Mouse (Mus musculus) embryonic facial prominence, embryonic 11.5 days (tissue): ENCODE measurements around the gene Taar3. TPM values are rescaled to one million over a fixed set of nuclear protein-coding genes. Genes with fewer than 3 reads are reported as not detected.
A peak's percentile ranks its signal among the peaks of the same experiment; 100 is the strongest.

Source experiments
- ATAC-seq: fragments of 200-750 bp; cut with Nextera tagmentation; replicated peaks from 2 replicates; pipeline ENCODE4 v1.8.0; 2017; ENCODE audit warnings: low read depth; ENCODE audit not compliant: insufficient number of reproducible peaks, low FRiP score, low TSS enrichment
- DNase-seq: peaks from one replicate; pipeline ENCODE4 v3.0.0-alpha.2; 2015; ENCODE audit warnings: low spot score
- H3K27ac ChIP-seq: fragments of 300-500 bp; sonication (generic); replicated peaks from 2 replicates; pipeline ENCODE4 v1.5.1; 2014; ENCODE audit warnings: mild to moderate bottlenecking, low read depth, low read length, control low read depth
- H3K27me3 ChIP-seq: fragments of 300-500 bp; sonication (generic); 2 replicates; pipeline ENCODE4 v1.6.1; 2014; ENCODE audit warnings: mild to moderate bottlenecking, low read length, moderate library complexity, mixed read lengths; ENCODE audit not compliant: control insufficient read depth, insufficient read depth
- H3K36me3 ChIP-seq: fragments of 300-500 bp; sonication (generic); replicated peaks from 2 replicates; pipeline ENCODE4 v1.6.1; 2014; ENCODE audit warnings: low read depth, mild to moderate bottlenecking, low read length, moderate library complexity, mixed read lengths; ENCODE audit not compliant: control insufficient read depth, insufficient read depth
- H3K4me1 ChIP-seq: fragments of 300-500 bp; sonication (generic); 2 replicates; pipeline ENCODE4 v1.6.1; 2014; ENCODE audit warnings: low read length, mixed read lengths; ENCODE audit not compliant: control insufficient read depth, insufficient read depth
- H3K4me2 ChIP-seq: fragments of 300-500 bp; sonication (generic); 2 replicates; pipeline ENCODE4 v1.6.1; 2014; ENCODE audit warnings: low read depth, mild to moderate bottlenecking, control low read depth, low read length, moderate library complexity
- H3K4me3 ChIP-seq: fragments of 300-500 bp; sonication (generic); 2 replicates; pipeline ENCODE4 v1.5.1; 2014; ENCODE audit warnings: low read depth, low read length, control low read depth
- H3K9ac ChIP-seq: fragments of 300-500 bp; sonication (generic); replicated peaks from 2 replicates; pipeline ENCODE4 v1.6.1; 2014; ENCODE audit warnings: mild to moderate bottlenecking, control low read depth, low read length
- H3K9me3 ChIP-seq: fragments of 300-500 bp; sonication (generic); replicated peaks from 2 replicates; pipeline ENCODE4 v1.6.1; 2016; ENCODE audit warnings: mild to moderate bottlenecking, low read length, inconsistent platforms, mixed read lengths; ENCODE audit not compliant: control insufficient read depth
- WGBS: fragments of 180-500 bp; shearing (Covaris S2); extraction: QIAGEN DNeasy Blood & Tissue Kit; methylation state at CpG from one replicate; pipeline ENCODE4 v1.1.7; 2014; 5-methylcytosine and 5-hydroxymethylcytosine counted together
- polyA plus RNA-seq: library from polyadenylated mRNA; unstranded; fragments of >200 nt; fragmentation: Nextera tagmentation; extraction: Ambion mirVana; gene quantifications from 2 replicates; pipeline ENCODE4 v1.2.1, GENCODE M21; 2014

Gene Taar3
- polyA plus RNA-seq, 1 experiment from 2014 or later: not detected

- no peaks in the 10 kb centered on the region for H3K4me1 ChIP-seq
- no peaks in the 10 kb centered on the region for H3K9me3 ChIP-seq
- H3K36me3 ChIP-seq: no peaks in the 10 kb centered on the region
- H3K27me3 ChIP-seq: no peaks in the 10 kb centered on the region
- DNase-seq (no peak), ATAC-seq (no peak)
- no peak overlapping the region for H3K9ac ChIP-seq
- WGBS: 86% methylated on average over 5 of the region's 5 CpGs
- H3K4me2 ChIP-seq: no peak overlapping the region
- H3K4me3 ChIP-seq: no peak overlapping the region
- no peak overlapping the region for H3K27ac ChIP-seq
Measured at GRCm38 (mm10) chr10:23971256-23971655, 21.9 kb downstream of the Taar3 start.

DNA sequence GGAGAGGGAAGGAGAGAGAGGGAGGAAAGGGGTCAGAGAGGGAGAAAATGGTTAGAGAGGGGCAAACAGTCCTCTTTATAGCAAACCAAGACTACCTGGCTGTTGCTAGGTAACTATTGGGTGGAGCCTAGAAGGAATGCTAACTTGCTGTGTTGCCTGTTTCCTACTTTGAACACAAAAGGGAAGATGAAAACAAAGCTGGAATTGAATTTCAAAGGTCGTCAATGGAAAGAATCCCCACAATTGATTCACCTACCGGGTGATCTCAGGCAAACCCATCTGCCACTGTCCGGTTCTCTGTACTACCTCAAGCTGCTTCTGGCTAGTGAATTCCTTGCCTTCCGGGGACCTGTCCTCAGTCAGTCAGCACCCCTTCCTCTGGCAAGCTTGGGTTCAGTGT lies 28.6 kb downstream of the Taar3 start:
- Histone ChIP-seq H3K4me1 (no peaks in the 10 kb centered on the region), H3K4me2 (no peak overlapping the region), H3K27me3 (no peaks in the 10 kb centered on the region), H3K36me3 (no peaks in the 10 kb centered on the region), H3K9ac (no peak overlapping the region), H3K27ac (no peak overlapping the region), H3K4me3 (no peak overlapping the region), H3K9me3 (no peaks in the 10 kb centered on the region)
- ATAC-seq (no peak), DNase-seq (no peak)
- 48% methylated on average over 4 of the region's 4 CpGs for WGBS

DNA sequence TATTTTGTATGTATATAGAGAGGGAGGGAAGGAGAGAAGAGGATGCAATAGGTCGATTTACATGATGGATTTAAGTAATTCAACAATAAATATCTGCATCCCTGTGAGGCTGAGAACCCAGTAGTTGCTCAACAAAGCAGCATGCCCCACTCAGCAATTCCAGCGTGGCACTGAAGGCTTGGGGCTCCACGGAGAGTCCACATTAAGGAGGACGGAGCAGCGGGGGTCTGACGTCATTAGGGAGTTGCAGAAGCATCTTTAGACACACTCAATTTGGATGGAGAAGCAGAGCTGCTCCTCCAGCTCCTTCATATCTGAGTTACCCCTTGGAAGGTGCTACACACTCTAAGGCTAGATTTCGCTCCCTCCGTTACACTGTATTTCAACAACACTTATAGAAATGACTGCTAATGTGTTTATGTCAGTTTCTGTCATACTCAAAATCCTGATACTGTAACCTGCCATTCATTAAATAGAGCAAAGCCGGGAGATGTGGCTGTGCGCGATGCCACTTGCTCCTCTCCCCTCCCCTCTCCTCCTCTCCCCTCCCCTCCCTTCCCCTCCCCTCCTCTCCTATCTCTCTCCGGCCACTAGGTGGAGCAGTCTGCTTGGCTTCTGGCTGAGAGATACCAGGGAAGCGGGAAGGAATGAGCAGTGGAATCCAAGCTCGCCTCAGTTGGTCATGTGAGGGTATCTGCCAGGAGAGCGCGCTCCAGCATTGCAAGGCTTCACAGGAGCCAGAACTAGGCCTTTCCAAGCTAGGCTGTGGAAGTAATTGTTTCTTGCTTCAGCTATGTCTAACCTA lies 29.7 kb downstream of the Taar3 start:
- Histone ChIP-seq H3K27ac (no peak overlapping the region), H3K4me3 (no peak overlapping the region), H3K4me2 (no peak overlapping the region), H3K9me3 (no peaks in the 10 kb centered on the region), H3K4me1 (no peaks in the 10 kb centered on the region), H3K9ac (no peak overlapping the region), H3K36me3 (no peaks in the 10 kb centered on the region), H3K27me3 (no peaks in the 10 kb centered on the region)
- no peak for ATAC-seq
- DNase-seq: peak; percentile 85
- WGBS: 39% methylated on average over 16 of the region's 16 CpGs

DNA sequence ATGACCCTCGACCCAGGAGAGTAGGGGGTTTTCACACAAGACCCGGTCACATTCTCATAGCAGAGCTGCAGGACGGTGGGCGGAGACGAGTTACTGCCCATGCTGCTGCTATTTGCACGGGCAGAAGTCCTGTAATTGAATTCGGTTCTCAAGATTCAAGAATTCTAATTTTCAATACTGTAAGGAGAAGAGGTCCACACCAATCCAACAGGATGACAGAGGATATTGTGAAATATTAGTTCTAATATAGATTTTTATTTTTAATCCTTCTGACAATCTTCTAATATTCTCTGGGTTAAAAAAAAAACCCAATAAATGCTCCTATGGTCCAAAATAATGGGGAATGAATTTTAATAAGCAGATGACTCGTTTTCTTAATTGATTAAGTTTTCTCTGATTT lies 36.2 kb downstream of the Taar3 start, which contains the start of gene Taar6:
Gene Taar6, minus strand, starts transcription at position 101 of the 400 bp plus-strand sequence.
- WGBS: 76% methylated on average over 8 of the region's 8 CpGs
- no peak within 1 kb of the TSS for H3K27ac ChIP-seq
- no peaks in the 10 kb centered on the region for H3K4me1 ChIP-seq
- no peaks in the 10 kb centered on the region for H3K9me3 ChIP-seq
- H3K4me2 ChIP-seq: no peak within 1 kb of the TSS
- H3K27me3 ChIP-seq: no peaks in the 10 kb centered on the region
- DNase-seq (no peak), ATAC-seq (no peak)
- no peak within 1 kb of the TSS for H3K9ac ChIP-seq
- H3K4me3 ChIP-seq: no peak within 1 kb of the TSS
- H3K36me3 ChIP-seq: no peaks in the 10 kb centered on the region

- WGBS: 84% methylated on average over 5 of the region's 5 CpGs
- DNase-seq: no peak
Measured at GRCm38 (mm10) chr10:23986419-23986818, 37.1 kb downstream of the Taar3 start.

DNA sequence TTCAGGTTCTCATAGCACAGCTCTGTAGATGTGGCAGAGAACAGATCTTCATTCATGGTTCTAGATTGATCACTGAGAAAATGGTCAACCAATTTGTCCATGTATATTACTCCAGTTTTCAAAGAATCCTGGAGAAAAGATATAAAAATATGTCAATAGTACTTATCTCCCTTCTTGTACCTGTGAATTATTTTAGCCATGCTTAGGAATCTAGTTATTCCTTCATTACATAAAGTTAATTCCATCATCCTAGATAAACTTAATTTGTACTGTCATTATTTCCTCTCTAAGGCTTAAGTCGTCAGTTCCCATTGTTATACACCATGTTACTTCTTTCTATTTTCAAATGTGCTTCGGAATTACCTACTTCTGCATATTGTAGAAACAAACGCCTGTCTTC lies 44.0 kb downstream of the Taar3 start, which contains the start of gene Taar7a:
Gene Taar7a, minus strand, starts transcription at position 101 of the 400 bp plus-strand sequence.
- no peak within 1 kb of the TSS for H3K9ac ChIP-seq
- H3K27me3 ChIP-seq: no peaks in the 10 kb centered on the region
- DNase-seq (no peak), ATAC-seq (no peak)
- no peak within 1 kb of the TSS for H3K4me2 ChIP-seq
- no peaks in the 10 kb centered on the region for H3K4me1 ChIP-seq
- no peak within 1 kb of the TSS for H3K27ac ChIP-seq
- H3K36me3 ChIP-seq: no peaks in the 10 kb centered on the region
- no peaks in the 10 kb centered on the region for H3K9me3 ChIP-seq
- 91% methylated on average over 3 of the region's 3 CpGs for WGBS
- no peak within 1 kb of the TSS for H3K4me3 ChIP-seq

More at GRCm38 (mm10) chr10:23986419-23986818, 37.1 kb downstream of the Taar3 start:
- H3K27me3 ChIP-seq: no peaks in the 10 kb centered on the region
- H3K4me3 ChIP-seq: no peak overlapping the region
- no peaks in the 10 kb centered on the region for H3K36me3 ChIP-seq
- no peaks in the 10 kb centered on the region for H3K9me3 ChIP-seq
- no peak for ATAC-seq
- H3K27ac ChIP-seq: no peak overlapping the region
- no peaks in the 10 kb centered on the region for H3K4me1 ChIP-seq
- H3K9ac ChIP-seq: no peak overlapping the region
- no peak overlapping the region for H3K4me2 ChIP-seq

GRCm38 (mm10) chr10:23999639-24000038 lies 50.3 kb downstream of the Taar3 start, which contains the start of gene Taar7b:
Gene Taar7b, plus strand, starts transcription at chr10:23999939.
- Histone ChIP-seq H3K4me1 (no peaks in the 10 kb centered on the region), H3K4me3 (no peak within 1 kb of the TSS), H3K9me3 (no peaks in the 10 kb centered on the region), H3K4me2 (no peak within 1 kb of the TSS), H3K36me3 (no peaks in the 10 kb centered on the region), H3K9ac (no peak within 1 kb of the TSS), H3K27ac (no peak within 1 kb of the TSS), H3K27me3 (no peaks in the 10 kb centered on the region)
- ATAC-seq: no peak
- 74% methylated on average over 1 of the region's 1 CpGs for WGBS
- DNase-seq: no peak
